Mouse (Mus musculus) gastrocnemius, postnatal 25 days (tissue): Measurements from ENCODE around the gene Cldn14. TPM values are rescaled to one million over a fixed set of nuclear protein-coding genes. Genes with fewer than 3 reads are reported as not detected.

ENCODE experiments used
- total RNA-seq, 2 experiments: library from RNA; stranded (reverse); gene quantifications; 1 replicate in 1 of 2; 2 replicates in 1 of 2; pipeline ENCODE4 v1.2.3; 2021

Gene Cldn14
- total RNA-seq, 2 experiments from 2014 or later: not detected

Other genes with a start within 250 kb of the Cldn14 start
- gene Morc3, start 176.7 kb downstream of the Cldn14 start, total RNA-seq: 10 to 100 TPM; 11.4 to 13.9 TPM
- gene Chaf1b, start 124.9 kb downstream of the Cldn14 start, total RNA-seq: under 1 TPM; 0.26 to 0.54 TPM
- 10 to 100 TPM in 1 of 2 experiments, 1 to 10 TPM in 1; 2.7 to 13.0 TPM for gene Sim2, start 76.1 kb upstream of the Cldn14 start, total RNA-seq